Mouse (Mus musculus): ENCODE data around the gene Wdr26. TPM values are rescaled to one million over a fixed set of nuclear protein-coding genes. Genes with fewer than 3 reads are reported as not detected.

Gene Wdr26
- total RNA-seq, 2 experiments from 2014 or later: 127 to 134 TPM

DNA sequence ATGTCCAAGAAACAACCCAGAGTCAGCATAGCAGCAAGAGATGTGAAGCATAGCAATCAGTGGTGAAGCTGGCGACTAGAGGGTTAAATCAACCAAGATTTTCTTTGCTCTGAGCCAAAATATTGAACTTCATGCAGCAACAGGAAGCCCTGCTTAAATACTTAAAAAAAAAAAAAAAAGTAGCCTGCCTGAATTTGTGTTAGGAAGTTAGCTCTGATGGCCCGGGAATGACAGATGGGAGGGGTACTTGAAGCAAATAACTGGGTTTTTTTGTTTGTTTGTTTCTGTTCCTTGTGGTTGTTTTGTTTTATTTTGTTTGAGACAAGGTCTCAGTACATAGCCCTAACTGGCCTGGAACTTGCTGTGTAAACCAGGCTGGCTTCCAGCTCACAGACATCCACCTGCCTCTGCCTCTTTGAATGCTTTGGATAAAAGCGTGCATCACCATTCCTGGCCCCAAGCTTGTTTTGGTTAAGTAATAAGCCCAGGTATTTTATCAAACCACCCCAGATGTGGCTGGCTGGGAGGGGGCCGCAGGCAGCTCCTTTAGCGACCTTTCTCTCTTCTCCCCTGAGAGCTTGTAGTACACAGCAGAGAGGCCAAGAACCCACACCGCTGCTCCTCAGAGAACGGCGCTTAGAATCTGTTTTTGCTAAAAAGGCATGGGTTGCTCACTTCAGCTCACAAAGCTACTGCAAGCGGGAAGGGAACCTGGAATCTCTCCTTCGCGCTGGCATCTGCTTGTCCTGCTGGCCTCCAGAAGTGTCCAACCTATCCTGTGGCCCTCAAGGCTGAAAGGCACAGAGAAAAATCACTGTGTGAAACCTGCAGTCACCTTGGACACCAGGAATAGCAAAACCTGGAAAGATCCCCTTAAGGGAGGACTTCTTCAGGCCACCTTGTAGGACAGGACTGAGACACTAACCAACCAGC lies 34.0 kb upstream of the Wdr26 start:
- intact Hi-C loops (cut with DNase I): no loop called here
- no peak for DNase-seq

DNA sequence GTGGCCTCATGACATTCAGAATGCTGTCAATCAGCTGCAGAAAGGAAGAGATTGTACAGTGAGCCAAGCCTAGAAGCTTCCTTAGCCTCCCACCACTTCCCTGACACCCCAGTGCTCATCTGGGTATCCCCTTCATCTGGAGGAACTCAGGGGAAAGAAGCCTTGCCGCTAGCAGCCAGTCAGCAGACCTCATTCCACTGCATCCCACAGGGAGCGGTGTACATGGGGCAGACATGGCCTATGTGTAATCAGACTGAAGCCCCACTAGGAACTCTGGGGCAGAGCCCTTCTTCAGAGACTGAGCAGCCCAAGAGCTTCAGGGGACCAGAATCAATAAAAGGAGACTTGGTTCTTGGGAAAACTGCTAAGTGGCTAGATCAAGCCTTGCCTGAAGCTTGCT lies 33.3 kb upstream of the Wdr26 start:
- intact Hi-C loops (cut with DNase I): no loop called here
- no peak for DNase-seq

DNA sequence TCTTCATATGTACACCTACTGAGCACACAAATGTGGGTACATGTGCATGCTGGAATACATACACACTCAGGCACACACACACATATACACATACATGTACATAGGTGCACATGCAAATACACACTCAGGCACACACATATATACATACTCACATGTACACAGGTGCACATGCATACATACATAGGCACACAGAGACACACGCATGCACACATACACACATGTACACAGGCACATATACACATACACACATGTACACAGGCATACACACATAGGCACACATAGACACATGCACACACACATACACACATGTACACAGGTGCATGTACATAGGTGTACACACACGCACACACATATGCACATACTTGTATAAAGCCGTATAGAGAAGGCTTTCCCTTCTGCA lies 29.4 kb upstream of the Wdr26 start:
- intact Hi-C loops (cut with DNase I): no loop called here
- DNase-seq: no peak

DNA sequence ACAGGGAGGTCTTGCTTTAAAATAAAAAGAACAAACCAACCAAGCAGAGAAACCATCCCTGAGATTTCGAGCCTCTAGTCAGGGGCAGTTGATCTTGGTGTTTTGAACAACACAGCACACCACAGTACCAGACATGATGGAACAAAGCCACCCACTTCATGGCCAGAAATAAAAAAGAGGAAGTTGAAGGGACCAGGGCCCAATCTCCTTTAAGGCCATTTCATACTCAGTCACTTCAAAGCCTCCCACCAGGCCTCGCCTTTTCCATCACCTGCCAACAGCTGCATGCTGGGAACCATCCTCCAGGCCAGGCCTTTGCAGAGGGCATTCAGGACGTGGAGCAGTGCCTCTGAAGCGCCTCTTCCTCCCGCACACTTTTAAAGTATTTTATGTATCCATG lies 25.5 kb upstream of the Wdr26 start:
- intact Hi-C loops (cut with DNase I): no loop called here
- no peak for DNase-seq

DNA sequence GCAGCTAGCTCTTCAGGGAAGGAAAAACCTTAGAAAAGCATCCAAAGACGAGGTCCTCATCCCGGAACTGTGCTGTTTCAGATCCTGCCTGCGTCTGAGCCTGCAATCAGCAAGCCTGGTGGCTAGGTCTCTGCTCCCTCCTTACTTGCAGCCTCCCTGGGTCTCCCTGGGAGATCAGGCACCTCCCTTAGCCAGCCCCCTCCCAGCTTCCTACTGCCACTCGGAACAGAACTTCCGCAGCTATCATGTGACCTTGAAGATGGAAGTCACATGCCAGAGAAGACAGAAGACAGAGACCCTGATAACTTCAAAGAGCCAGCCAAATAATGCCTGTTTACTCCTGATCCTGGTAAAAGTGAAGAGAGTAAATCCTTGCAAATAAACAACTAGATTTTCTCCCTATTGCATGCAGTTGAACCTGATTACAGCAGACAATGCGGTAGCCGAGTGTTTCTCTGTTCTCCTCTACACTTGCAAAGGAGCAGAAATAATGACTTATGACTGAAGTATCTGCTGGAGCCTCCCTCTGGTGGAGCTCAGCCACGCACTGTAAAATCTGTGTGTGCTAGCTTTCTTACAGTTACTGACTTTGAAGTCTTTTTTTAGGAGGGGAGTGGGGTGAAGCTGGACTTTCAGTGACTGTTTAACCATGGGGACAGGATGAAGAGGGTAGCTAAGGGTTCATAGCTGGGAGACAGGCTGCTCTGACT lies 22.7 kb upstream of the Wdr26 start:
- intact Hi-C loops (cut with DNase I): no loop called here
- peak; percentile 47 to 48 for DNase-seq

DNA sequence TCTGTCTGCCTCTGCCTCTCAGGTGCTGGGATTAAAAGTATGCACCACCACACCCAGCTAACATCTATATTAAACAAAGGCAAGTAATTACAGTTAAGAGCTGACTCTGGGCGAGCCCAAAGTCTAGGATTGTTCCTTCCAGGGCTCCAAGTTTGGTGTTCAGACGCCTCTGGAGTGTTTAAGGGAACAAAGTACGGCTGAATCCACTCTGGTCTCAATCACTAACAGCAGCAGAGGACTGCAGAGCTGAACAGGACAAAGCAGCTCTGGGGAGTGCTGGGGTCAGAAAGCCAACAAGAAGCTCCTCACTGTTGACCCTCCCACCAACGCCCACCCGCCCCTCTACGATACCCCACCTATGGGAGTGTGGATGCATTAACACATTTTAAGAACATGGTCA lies 21.9 kb upstream of the Wdr26 start:
- intact Hi-C loops (cut with DNase I): loop anchor here (2.0 kb wide), 1 partner anchor 23 kb away; no protein-coding TSS in a partner anchor
- no peak for DNase-seq

DNA sequence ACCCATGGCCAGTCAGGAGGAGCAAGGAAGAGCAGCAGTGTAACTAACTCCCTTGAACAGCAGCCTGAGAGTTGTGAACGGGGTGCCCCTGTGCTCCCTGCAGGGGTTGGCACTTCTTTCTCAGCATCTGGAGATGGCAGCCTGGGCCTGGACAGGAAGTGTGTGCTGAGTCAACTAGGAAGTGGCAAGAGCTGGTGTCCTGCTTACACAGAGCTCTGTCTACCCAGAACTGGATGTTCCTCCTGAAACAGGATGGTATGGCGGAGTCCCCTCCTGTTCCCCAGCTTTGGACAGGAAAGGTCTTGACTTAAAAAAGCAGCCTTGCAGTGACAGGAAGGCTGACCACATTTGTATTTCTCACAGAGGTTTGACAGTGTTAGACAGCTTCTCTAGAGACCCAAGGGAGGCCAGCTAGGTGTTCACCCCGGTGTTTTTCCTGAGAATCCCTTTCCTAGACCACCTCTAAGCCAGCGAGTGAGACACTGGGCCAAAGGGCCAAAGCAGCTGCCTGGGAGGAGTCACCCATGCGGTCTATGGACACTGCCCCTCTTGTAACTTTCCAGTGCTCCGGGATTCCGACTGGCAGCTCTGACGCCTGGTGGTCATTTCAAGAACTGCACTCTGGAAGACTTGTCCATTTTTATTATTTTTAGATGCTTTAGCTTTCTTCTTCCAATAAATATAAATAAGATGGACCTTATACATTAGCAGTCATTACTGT lies 20.7 kb upstream of the Wdr26 start:
- peak; percentile 78 to 88 for DNase-seq
- intact Hi-C loops (cut with DNase I): loop anchor here (2.0 kb wide), 1 partner anchor 22 kb away; no protein-coding TSS in a partner anchor

DNA sequence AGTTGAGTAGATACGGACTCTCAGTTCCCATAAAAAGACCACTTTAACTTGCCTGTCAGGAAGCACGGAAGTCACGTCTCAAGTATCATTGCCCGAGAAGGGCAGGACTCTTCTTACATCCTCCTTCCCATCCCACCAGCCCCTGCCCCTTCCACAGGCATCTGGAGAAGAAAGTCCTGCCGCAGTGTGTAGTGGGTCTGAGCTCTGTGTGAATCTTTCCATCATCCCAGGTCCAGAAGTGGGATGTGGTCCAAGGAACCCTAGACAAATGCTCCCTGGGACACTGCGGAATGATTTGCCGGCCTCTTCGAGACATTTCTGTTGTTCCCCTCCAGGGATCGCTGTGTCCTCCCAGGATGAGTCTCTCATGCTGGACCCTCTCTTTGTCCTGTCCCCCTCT lies 20.0 kb upstream of the Wdr26 start:
- no peak for DNase-seq
- intact Hi-C loops (cut with DNase I): loop anchor here (2.0 kb wide), 1 partner anchor 21 kb away; no protein-coding TSS in a partner anchor

DNA sequence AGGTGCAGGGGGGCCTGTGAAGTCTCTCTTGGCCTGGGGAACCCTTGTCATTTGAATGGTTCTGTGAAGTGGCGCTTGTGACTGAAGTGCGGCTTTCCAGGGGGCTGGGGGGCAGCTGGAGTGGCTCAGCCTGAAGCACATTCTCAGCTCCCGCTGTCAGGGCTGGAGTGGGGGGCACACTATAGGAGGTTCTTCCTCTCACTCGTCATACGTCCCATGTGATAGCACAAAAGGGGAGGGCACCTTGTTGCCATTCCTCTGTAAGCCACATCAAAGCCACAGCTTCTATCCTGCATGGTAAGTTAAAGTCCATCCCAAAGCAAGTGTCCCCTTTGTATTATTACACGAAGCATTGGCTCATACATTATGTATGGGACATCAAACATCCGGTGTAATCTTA lies 19.5 kb upstream of the Wdr26 start:
- no peak for DNase-seq
- intact Hi-C loops (cut with DNase I): no loop called here

DNA sequence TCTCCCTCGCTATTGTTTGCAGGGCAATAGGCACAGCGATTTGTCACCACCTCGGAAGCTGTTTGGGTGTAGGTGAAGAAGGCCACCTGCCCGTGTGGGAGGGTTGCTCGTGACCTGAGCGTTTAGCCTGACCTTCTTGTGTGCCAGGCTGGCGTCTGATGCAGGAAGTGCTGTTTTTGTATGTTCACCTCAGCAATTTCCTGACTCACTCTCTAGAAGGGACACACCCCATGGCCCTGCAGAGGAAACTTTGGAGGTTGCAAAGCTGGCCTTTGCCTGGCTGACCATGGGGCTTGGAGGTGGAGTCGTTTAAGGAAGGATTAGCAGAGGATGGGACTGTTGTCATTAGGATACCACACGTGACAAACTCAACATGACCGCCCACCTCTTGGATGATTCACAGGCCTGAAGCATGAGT lies 18.9 kb upstream of the Wdr26 start:
- intact Hi-C loops (cut with DNase I): no loop called here
- DNase-seq: peak in 1 of 2 experiments; percentile 36

DNA sequence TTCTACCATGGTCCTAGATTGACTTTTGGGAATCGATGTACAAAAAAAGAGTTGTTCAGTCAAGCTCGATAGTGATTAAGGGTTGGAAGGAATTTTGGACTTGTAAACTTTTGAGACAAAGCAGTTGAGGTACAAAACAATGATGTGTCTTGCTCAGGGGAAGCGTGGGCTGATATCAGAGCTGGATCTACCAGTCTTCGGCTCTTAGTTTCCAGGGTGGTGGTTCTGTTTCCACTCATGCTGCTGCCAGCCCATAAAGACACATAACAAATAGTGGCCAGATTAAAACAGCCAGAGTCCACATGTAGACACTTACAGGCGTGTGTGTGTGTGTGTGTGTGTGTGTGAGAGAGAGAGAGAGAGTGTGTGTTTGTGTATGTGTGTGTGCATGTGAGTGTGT lies 17.2 kb upstream of the Wdr26 start:
- intact Hi-C loops (cut with DNase I): no loop called here

DNA sequence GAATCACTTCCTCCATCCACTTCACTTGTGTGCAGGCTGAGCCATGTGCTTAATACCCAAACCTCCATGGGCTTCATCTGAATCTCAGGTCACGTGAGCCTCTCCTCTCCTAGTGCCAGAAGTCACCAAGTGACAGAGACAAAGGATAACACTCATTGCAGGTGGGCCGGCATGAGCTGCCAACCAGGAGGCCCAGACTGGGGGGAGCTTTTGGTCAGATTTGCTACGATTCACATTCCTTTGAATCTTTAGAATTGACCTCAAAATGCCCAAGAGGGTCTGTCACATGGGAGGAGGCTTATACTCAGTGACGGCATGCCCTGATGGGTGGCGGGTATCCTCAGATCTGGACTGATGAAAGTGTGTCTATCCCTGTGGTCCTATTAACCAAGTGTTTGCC lies 16.8 kb upstream of the Wdr26 start:
- DNase-seq: no peak
- intact Hi-C loops (cut with DNase I): no loop called here

More for the DNA sequence above, 17.2 kb upstream of the Wdr26 start:
- no peak for DNase-seq

DNA sequence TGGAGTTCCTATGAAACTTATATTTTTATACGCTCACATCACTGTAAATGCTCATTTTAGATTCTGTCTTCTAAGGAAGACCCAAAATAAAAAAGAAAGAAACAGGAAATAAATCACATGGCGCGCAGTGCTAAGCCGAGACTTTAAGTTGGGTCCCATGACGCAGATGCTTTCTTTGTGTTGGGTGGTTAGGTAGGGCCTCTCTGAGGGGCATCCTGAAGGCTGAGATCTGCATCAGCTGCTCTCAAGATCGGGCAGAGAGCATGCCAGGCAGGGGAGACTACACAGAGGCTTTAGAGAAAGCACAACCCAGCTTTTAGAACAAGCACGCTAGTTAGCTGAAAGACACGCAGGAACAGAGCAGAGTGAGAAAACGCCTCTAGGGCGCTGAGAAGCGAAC lies 16.0 kb upstream of the Wdr26 start:
- no peak for DNase-seq
- intact Hi-C loops (cut with DNase I): no loop called here

DNA sequence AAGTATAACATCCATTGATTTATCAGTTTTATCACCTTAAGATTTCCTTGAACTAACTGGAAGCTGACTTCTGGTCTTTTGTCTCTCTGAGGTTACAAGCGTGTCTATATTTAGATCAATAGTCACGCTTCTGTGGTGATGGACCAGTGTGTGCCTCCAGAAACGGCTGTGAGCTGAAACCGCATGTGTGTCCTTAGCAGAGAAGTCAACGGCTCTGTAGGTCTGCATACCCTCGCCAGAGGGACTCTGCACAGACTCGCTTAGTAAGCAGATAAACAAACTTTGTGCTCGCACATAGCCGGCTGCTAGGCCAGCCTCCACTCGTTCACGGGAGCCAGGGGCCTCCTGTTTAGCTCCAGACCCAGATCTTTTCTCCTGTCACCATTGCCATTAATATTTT lies 15.0 kb upstream of the Wdr26 start:
- intact Hi-C loops (cut with DNase I): no loop called here
- DNase-seq: peak; percentile 29 to 36

DNA sequence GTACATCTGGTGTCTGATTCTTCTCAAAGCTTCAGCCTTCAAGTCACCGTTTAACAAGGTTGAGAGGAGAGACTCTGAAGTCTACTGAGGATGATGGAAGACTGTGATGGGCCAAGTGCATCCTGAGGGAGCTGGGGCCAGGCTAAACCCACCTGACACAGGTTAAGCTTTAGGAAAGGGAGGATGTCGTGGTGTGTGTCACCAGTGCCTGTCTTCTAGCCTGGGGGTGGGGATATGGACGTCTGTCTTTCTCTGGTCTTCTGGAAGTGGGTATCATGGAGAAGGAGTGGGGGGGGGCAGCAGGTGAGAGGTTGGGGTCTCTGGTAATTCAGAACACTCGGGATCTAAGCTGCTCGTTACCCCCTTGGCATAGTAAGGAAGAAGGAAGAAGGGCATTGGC lies 13.5 kb upstream of the Wdr26 start:
- no peak for DNase-seq
- intact Hi-C loops (cut with DNase I): no loop called here

DNA sequence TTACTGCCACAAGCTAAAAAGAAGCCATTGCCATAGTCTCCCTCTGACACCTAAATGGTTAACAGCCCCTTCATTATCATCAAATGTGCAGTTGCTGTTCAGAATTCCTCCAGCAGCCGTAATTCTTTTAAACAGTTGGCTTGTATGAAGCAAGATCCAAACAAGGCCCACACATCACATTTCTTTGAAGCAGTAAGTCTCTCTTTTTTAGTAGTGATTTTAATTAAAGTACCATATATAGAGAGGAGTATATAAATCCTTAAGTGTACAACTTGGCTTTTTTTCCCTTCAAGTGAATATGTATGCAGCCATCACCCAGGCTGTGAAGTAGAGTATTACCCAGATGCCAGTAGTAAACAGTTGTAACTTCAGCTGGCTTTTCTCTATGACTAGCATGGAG lies 10.2 kb upstream of the Wdr26 start:
- DNase-seq: no peak
- intact Hi-C loops (cut with DNase I): no loop called here

DNA sequence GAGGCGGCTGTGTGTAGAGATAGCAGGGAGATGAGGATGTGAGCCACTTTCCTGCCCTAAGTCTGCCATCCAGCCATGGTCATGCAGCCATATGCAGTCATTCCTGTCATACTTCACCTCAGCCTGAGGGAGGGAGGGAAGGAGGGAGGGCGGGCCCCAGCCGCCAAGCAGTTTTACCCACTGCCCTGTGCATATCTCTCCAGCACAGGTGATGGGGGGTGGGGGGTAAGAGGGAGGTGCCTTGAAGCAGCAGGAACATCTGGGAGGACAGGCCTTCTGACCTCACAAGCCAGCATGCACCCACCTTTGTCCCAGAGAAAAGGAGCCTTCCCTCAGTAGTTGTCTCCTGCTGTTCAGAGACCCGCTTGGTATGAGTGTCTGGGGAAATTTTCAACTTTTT lies 4.5 kb upstream of the Wdr26 start:
- intact Hi-C loops (cut with DNase I): no loop called here
- DNase-seq: no peak

DNA sequence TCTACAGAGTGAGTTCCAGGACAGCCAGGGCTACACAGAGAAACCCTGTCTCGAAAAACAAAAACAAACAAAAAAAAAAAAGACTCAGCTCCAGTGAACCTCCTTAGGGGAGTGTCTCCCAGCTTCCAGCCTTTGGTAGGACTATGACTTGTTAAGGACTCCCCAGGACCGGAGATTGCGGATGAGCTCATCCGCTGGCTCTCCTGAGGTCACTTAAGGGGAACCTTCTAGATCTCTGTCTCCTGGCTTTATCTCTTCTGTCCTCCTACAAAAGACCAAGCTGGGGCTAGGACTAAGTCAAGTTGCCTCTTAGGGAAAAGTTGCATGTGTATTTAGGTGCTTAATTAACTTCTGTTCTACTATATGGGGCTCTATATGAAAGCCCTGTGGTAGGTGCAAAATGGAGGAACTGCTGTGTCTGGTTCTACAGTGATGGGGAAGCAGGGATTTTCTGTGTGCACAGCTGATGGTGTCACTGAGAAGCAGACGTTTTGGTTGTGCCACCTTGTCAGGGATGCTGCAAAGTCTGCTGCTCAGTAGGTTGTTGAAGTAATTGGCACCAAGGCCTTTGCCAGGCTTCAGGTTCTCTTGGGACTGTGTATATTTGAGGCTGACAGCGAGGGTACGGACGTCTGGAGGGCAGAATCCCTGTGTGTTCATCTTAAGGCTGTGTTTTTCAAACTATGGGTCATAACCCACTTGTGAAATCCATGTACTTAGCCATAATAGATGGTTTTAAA lies 2.7 kb upstream of the Wdr26 start:
- intact Hi-C loops (cut with DNase I): no loop called here

DNA sequence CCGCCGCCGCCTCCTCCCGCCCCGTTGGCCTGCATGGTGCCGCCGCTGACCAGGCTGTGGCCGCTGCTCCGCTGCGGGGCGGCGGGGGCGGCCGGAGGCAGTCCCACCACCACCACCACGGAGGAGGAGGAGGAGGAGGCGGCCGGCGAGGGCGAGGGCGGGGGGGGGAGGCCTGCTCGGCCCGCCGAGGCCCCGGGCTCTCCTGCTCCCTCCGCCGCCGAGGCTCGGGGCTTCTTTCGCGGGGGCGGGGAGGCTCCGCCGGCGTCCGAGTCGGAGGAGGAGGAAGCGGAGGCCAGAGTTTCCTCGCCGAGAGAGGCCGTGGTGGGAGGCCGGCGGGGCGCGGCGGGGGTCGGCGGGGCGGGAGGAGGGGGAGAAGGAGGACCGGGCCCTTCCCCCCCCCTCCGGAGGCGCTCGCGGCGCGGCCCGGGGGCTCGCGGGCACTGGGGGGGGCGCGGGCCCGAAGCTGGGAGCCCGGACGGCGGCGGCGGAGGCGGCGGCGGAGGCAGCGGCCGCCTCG lies 340 bp downstream of the Wdr26 start:
- intact Hi-C loops (cut with DNase I): loop anchor here (2.0 kb wide), 1 partner anchor 21 kb away; no protein-coding TSS in a partner anchor
- DNase-seq: peak in 1 of 2 experiments; percentile 56

More for the DNA sequence above, 2.7 kb upstream of the Wdr26 start:
- DNase-seq: no peak

Data from heart, postnatal 14 days (tissue).